Mouse (Mus musculus) small intestine, adult 2 months (tissue): ENCODE results near the gene Lacc1.

Experiments
- CTCF ChIP-seq: fragments of 200-500 bp; IDR thresholded peaks from 2 replicates; pipeline ENCODE4 v1.5.1; 2012; ENCODE audit warnings: low read depth, mild to moderate bottlenecking, control low read depth, inconsistent platforms, low read length, moderate library complexity, mixed read lengths; ENCODE audit not compliant: insufficient replicate concordance, insufficient read length; ENCODE audit errors: extremely low read depth
- POLR2A ChIP-seq: fragments of 200-500 bp; IDR thresholded peaks from 2 replicates; pipeline ENCODE4 v1.6.1; 2012; ENCODE audit warnings: low read depth, mild to moderate bottlenecking, control low read depth, inconsistent platforms, low read length, moderate library complexity

- TF ChIP-seq CTCF: no peak
- TF ChIP-seq POLR2A: no peak
Observed at GRCm38 (mm10) chr14:77034970-77035369, 1.7 kb downstream of the Lacc1 start.
